Mouse (Mus musculus) limb, embryonic 15.5 days (tissue): ENCODE measurements around the gene Trem3. TPM values are rescaled to one million over a fixed set of nuclear protein-coding genes. Genes with fewer than 3 reads are reported as not detected.

ENCODE experiments used
- ATAC-seq: fragments of 200-750 bp; cut with Nextera tagmentation; 2 replicates; pipeline ENCODE4 v1.8.0; 2017; ENCODE audit warnings: low read depth, moderate TSS enrichment; ENCODE audit not compliant: insufficient number of reproducible peaks, low FRiP score, low TSS enrichment
- H3K27ac ChIP-seq: fragments of 300-500 bp; sonication (generic); 2 replicates; pipeline ENCODE4 v1.5.1; 2015; ENCODE audit warnings: moderate library complexity, mild to moderate bottlenecking, inconsistent platforms
- H3K27me3 ChIP-seq: fragments of 300-500 bp; sonication (generic); 2 replicates; pipeline ENCODE4 v1.6.1; 2015; ENCODE audit warnings: inconsistent platforms
- H3K36me3 ChIP-seq: fragments of 300-500 bp; sonication (generic); 2 replicates; pipeline ENCODE4 v1.6.1; 2015; ENCODE audit warnings: inconsistent platforms
- H3K4me1 ChIP-seq: fragments of 300-500 bp; sonication (generic); 2 replicates; pipeline ENCODE4 v1.6.1; 2015; ENCODE audit warnings: inconsistent platforms
- H3K4me2 ChIP-seq: fragments of 300-500 bp; sonication (generic); 2 replicates; pipeline ENCODE4 v1.6.1; 2015; ENCODE audit warnings: mild to moderate bottlenecking, inconsistent platforms
- H3K4me3 ChIP-seq: fragments of 300-500 bp; sonication (generic); 2 replicates; pipeline ENCODE4 v1.5.1; 2015; ENCODE audit warnings: mild to moderate bottlenecking, inconsistent platforms
- H3K9ac ChIP-seq: fragments of 300-500 bp; sonication (generic); 2 replicates; pipeline ENCODE4 v1.6.1; 2015; ENCODE audit warnings: inconsistent platforms
- H3K9me3 ChIP-seq: fragments of 300-500 bp; sonication (generic); 2 replicates; pipeline ENCODE4 v1.6.1; 2016; ENCODE audit warnings: inconsistent platforms
- WGBS: fragments of 180-500 bp; shearing (Covaris S2); methylation state at CpG from one replicate; pipeline ENCODE4 v1.1.7; 2015; 5-methylcytosine and 5-hydroxymethylcytosine counted together
- polyA plus RNA-seq: library from polyadenylated mRNA; unstranded; fragments of >200 nt; fragmentation: Nextera tagmentation; extraction: Ambion mirVana; gene quantifications from 2 replicates; pipeline ENCODE4 v1.2.1, GENCODE M21; 2015

Trem3 gene
- polyA plus RNA-seq, 1 experiment from 2014 or later = 0.15 TPM

- Histone ChIP-seq H3K36me3 (no peaks in the 10 kb centered on the region), H3K27me3 (no peaks in the 10 kb centered on the region), H3K4me2 (no peak overlapping the region), H3K9ac (no peak overlapping the region), H3K9me3 (no peaks in the 10 kb centered on the region), H3K4me3 (no peak overlapping the region), H3K27ac (no peak overlapping the region), H3K4me1 (no peaks in the 10 kb centered on the region)
- WGBS = 80% methylated on average over 11 of the region's 11 CpGs
- ATAC-seq = no peak
Measured at GRCm38 (mm10) chr17:48249501-48249900, 1.9 kb downstream of the Trem3 start.

DNA sequence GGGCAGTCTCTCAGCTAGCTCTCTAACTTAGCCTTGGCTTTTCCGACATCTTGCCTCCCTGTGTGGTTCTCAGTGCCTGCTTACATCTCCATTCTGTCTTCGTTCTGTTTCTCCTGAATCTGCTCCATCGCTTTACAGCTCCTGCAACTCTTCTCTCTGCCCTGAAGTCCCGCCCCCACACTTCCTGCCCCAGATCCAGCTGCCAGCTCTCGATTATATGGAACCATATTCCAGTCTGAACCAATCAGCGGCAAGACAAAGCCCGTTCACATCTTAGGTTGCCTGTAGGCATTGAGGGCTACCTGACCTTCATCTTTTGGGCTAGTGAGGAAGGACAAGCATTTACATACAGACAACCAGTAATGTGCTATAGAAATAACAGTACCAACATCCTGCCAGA lies 3.1 kb downstream of the Trem3 start:
- WGBS = 80% methylated on average over 7 of the region's 7 CpGs
- H3K9me3 ChIP-seq = no peaks in the 10 kb centered on the region
- H3K4me2 ChIP-seq = no peak overlapping the region
- no peaks in the 10 kb centered on the region for H3K36me3 ChIP-seq
- no peaks in the 10 kb centered on the region for H3K4me1 ChIP-seq
- ATAC-seq = no peak
- no peak overlapping the region for H3K4me3 ChIP-seq
- H3K9ac ChIP-seq = no peak overlapping the region
- H3K27ac ChIP-seq = no peak overlapping the region
- no peaks in the 10 kb centered on the region for H3K27me3 ChIP-seq

GRCm38 (mm10) chr17:48256575-48256974 lies 9.0 kb downstream of the Trem3 start:
- Histone ChIP-seq H3K27ac (no peak overlapping the region), H3K4me3 (no peak overlapping the region), H3K36me3 (no peaks in the 10 kb centered on the region), H3K4me1 (no peaks in the 10 kb centered on the region), H3K27me3 (no peaks in the 10 kb centered on the region), H3K9ac (no peak overlapping the region), H3K9me3 (peaks cover 7% of the 10 kb centered on the region; the same call in 1 of the 2 replicates), H3K4me2 (no peak overlapping the region)
- ATAC-seq = no peak

DNA sequence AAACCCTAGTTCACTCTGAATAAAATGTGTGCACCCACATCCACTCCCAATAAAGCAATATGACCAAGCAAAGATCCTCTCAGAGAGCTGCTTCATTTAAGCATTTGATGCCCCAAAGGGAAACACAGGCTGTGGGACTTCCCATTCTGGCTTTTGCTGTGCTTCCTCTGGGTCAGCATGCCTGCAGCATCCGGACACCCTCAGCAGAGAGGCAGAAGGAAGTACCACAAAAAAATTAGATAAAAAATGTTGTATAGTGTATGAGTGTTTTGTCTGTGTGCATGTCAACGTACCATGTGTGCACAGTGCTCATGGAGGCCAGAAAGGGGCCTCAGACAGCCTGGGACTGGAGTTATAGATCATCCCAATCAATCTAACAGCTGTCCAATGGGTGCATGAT lies 14.3 kb downstream of the Trem3 start:
- H3K4me1 ChIP-seq = no peaks in the 10 kb centered on the region
- no peak overlapping the region for H3K27ac ChIP-seq
- peaks cover 7% of the 10 kb centered on the region; the same call in 1 of the 2 replicates for H3K9me3 ChIP-seq
- 79% methylated on average over 2 of the region's 2 CpGs for WGBS
- ATAC-seq = no peak
- no peak overlapping the region for H3K9ac ChIP-seq
- no peak overlapping the region for H3K4me3 ChIP-seq
- H3K36me3 ChIP-seq = no peaks in the 10 kb centered on the region
- H3K27me3 ChIP-seq = no peaks in the 10 kb centered on the region
- H3K4me2 ChIP-seq = no peak overlapping the region

DNA sequence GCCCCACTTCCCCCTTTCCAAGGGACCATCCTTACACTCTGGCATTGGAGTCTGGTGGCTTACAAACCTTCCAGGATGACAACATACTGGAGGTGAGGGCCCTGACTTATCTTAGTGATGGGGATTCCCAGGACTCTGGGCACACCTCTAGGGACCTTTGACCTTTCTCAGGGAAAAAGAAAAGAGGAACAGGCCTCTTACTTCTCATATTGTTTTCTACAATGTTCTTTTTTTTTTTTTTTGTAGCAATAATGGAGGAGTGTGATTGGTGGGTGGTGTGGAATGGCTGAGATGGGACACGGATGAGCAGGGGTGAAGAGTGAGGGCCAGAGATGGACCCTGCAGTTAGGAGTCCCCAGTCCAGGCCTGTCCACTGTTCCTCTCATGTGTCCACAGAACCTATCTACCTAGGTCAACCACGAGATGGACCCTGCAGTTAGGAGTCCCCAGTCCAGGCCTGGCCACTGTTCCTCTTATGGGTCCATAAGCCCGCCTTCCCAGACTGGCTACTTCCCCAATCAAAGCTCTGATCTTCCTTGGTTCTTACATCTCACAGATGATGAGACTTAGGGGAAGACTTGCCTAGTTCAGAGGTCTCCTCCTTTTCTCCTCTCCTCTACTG lies 16.3 kb downstream of the Trem3 start, which contains the start of gene Treml4:
Gene Treml4, plus strand, starts transcription at position 555 of the 622 bp plus-strand sequence.
- no peaks in the 10 kb centered on the region for H3K36me3 ChIP-seq
- no peaks in the 10 kb centered on the region for H3K4me1 ChIP-seq
- 86% methylated on average over 3 of the region's 3 CpGs for WGBS
- H3K4me2 ChIP-seq = no peak within 1 kb of the TSS
- no peak within 1 kb of the TSS for H3K4me3 ChIP-seq
- H3K27me3 ChIP-seq = no peaks in the 10 kb centered on the region
- no peak within 1 kb of the TSS for H3K27ac ChIP-seq
- peaks cover 5% of the 10 kb centered on the region; the same call in 1 of the 2 replicates for H3K9me3 ChIP-seq
- no peak within 1 kb of the TSS for H3K9ac ChIP-seq
- no peak for ATAC-seq

DNA sequence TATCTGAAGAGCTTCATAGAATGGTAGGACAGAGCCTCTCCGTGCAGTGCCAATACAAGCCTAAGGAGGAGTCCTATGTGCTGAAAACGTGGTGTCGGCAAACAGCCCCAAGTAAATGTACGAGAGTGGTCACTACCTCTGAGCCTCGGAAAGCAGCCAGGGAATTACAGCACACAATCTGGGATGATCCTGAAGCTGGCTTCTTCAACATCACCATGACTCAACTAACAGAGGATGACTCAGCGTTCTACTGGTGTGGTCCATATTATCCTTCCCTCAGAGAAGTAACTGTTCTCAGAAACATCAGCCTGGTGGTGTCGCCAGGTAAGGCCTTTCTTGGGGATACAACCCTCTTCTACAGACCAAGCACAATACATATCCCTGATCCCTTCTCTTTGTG lies 17.1 kb downstream of the Trem3 start:
- Histone ChIP-seq H3K9ac (no peak overlapping the region), H3K4me1 (no peaks in the 10 kb centered on the region), H3K27me3 (no peaks in the 10 kb centered on the region), H3K9me3 (no peaks in the 10 kb centered on the region), H3K36me3 (no peaks in the 10 kb centered on the region), H3K4me2 (no peak overlapping the region), H3K4me3 (no peak overlapping the region), H3K27ac (no peak overlapping the region)
- 89% methylated on average over 7 of the region's 7 CpGs for WGBS
- no peak for ATAC-seq

- H3K36me3 ChIP-seq = no peaks in the 10 kb centered on the region
- no peaks in the 10 kb centered on the region for H3K4me1 ChIP-seq
- ATAC-seq = no peak
- no peak overlapping the region for H3K9ac ChIP-seq
- H3K4me2 ChIP-seq = no peak overlapping the region
- H3K4me3 ChIP-seq = no peak overlapping the region
- no peaks in the 10 kb centered on the region for H3K9me3 ChIP-seq
- WGBS = 6% methylated on average over 2 of the region's 2 CpGs
- H3K27ac ChIP-seq = no peak overlapping the region
- no peaks in the 10 kb centered on the region for H3K27me3 ChIP-seq
Measured at GRCm38 (mm10) chr17:48266138-48266537, 18.6 kb downstream of the Trem3 start.

DNA sequence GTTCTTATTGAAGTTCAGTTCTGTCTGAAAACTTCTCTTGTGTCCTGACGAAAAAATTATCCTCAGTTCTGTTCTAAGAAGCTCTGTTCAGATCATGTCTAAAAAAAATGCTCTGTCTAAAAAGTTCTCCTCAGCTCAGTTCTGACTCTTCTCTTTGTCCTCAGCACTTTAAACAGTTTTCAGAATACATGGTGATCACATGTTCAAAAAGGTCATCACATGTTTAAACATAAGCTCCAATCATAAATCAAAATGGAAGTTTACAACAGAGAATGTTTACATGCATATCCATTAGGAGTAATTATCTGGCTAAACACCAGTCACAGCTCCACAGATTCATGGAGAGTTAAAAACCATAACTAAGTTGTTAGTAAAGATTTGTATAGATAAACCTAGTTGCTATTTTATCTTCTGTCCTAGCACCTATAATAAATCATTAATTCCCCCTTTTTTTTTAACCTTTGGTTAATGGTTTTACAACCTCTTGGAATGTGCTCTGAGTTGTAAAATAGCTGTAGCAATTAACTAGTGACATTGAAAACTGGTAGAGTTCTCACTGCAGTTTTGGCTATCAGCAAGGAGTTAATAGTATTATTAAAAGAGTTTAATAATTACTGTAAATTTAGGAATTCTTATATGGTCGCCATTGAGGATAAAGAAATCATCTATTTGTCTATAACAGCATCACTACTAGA lies 19.2 kb downstream of the Trem3 start:
- Histone ChIP-seq H3K9ac (no peak overlapping the region), H3K9me3 (no peaks in the 10 kb centered on the region), H3K4me3 (no peak overlapping the region), H3K4me1 (no peaks in the 10 kb centered on the region), H3K4me2 (no peak overlapping the region), H3K36me3 (no peaks in the 10 kb centered on the region), H3K27ac (no peak overlapping the region), H3K27me3 (no peaks in the 10 kb centered on the region)
- WGBS = 26% methylated on average over 2 of the region's 2 CpGs
- ATAC-seq = no peak

GRCm38 (mm10) chr17:48267591-48267990 lies 20.0 kb downstream of the Trem3 start:
- Histone ChIP-seq H3K36me3 (no peaks in the 10 kb centered on the region), H3K27ac (no peak overlapping the region), H3K9me3 (no peaks in the 10 kb centered on the region), H3K4me2 (no peak overlapping the region), H3K4me3 (no peak overlapping the region), H3K4me1 (no peaks in the 10 kb centered on the region), H3K9ac (no peak overlapping the region), H3K27me3 (no peaks in the 10 kb centered on the region)
- no peak for ATAC-seq
- WGBS = 60% methylated on average over 1 of the region's 1 CpGs

- no peaks in the 10 kb centered on the region for H3K9me3 ChIP-seq
- no peak overlapping the region for H3K9ac ChIP-seq
- no peak overlapping the region for H3K27ac ChIP-seq
- ATAC-seq = no peak
- no peaks in the 10 kb centered on the region for H3K36me3 ChIP-seq
- H3K4me1 ChIP-seq = no peaks in the 10 kb centered on the region
- no peaks in the 10 kb centered on the region for H3K27me3 ChIP-seq
- no peak overlapping the region for H3K4me3 ChIP-seq
- H3K4me2 ChIP-seq = no peak overlapping the region
Measured at GRCm38 (mm10) chr17:48268276-48268675, 20.7 kb downstream of the Trem3 start.

GRCm38 (mm10) chr17:48269833-48270232 lies 22.3 kb downstream of the Trem3 start:
- H3K36me3 ChIP-seq = no peaks in the 10 kb centered on the region
- WGBS = 72% methylated on average over 4 of the region's 4 CpGs
- H3K27ac ChIP-seq = no peak overlapping the region
- no peak for ATAC-seq
- H3K4me3 ChIP-seq = no peak overlapping the region
- H3K4me2 ChIP-seq = no peak overlapping the region
- H3K9ac ChIP-seq = no peak overlapping the region
- no peaks in the 10 kb centered on the region for H3K9me3 ChIP-seq
- H3K27me3 ChIP-seq = no peaks in the 10 kb centered on the region
- H3K4me1 ChIP-seq = no peaks in the 10 kb centered on the region

DNA sequence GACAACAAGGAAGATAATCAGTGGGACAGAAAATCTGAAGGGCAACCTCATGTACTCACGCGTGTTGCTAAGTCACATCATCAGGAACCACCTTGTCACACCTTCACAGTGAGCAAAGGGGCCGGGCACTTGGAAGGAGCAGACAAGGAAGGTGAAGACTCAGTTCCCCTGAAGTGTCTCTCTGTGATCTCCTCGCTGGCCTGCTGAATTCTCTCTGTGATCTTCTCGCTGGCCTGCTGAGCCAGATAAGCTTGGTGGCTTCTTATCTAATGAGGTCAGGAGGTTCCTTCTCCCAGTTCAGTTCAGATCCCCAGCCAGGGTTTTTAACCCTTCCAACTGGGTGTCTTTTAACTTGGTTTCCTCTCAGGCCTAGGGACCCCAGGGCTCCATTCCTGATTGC lies 24.6 kb downstream of the Trem3 start:
- ATAC-seq = no peak
- Histone ChIP-seq H3K4me3 (no peak overlapping the region), H3K9ac (no peak overlapping the region), H3K9me3 (no peaks in the 10 kb centered on the region), H3K27me3 (no peaks in the 10 kb centered on the region), H3K4me2 (no peak overlapping the region), H3K27ac (no peak overlapping the region), H3K36me3 (no peaks in the 10 kb centered on the region), H3K4me1 (no peaks in the 10 kb centered on the region)
- WGBS = 71% methylated on average over 5 of the region's 5 CpGs
